Mouse (Mus musculus) MEL (cell line): ENCODE data around the gene Bcl10. TPM values are rescaled to one million over a fixed set of nuclear protein-coding genes. Genes with fewer than 3 reads are reported as not detected.

Source experiments
- DNase-seq: peaks from one replicate; pipeline ENCODE4 v3.0.0; 2011; ENCODE audit warnings: low read depth, low spot score
- H3K27ac ChIP-seq: 2 replicates; pipeline ENCODE4 v1.5.1; 2012; ENCODE audit warnings: low read depth, mild to moderate bottlenecking, control low read depth, low read length, moderate library complexity; ENCODE audit not compliant: control insufficient read depth
- H3K27me3 ChIP-seq, 2 experiments: fragments of 150-350 bp in 1 of 2; sonication (generic) in 1 of 2; 2 replicates each; pipeline ENCODE4 v1.6.1; 2012; ENCODE audit warnings: low read length in 2 of 2, mild to moderate bottlenecking in 2 of 2, improper control_type of control experiment in 1 of 2, moderate library complexity in 1 of 2; ENCODE audit not compliant: insufficient read depth in 2 of 2, control insufficient read depth in 1 of 2
- H3K36me3 ChIP-seq, 2 experiments: 2 replicates each; pipeline ENCODE4 v1.6.1; 2012 to 2014; ENCODE audit warnings: low read length in 2 of 2, improper control_type of control experiment in 1 of 2, inconsistent platforms in 1 of 2, mild to moderate bottlenecking in 1 of 2; ENCODE audit not compliant: insufficient read depth in 2 of 2, control insufficient read depth in 1 of 2
- H3K4me1 ChIP-seq, 2 experiments: fragments of 150-350 bp in 1 of 2; sonication (generic) in 1 of 2; 2 replicates each; pipeline ENCODE4 v1.6.1; 2012; ENCODE audit warnings: low read length in 2 of 2, improper control_type of control experiment in 1 of 2, mild to moderate bottlenecking in 1 of 2; ENCODE audit not compliant: insufficient read depth in 2 of 2, control insufficient read depth in 1 of 2
- H3K4me3 ChIP-seq, 2 experiments: fragments of 150-350 bp in 1 of 2; sonication (generic) in 1 of 2; 2 replicates each; pipeline ENCODE4 v1.5.1; 2012; ENCODE audit warnings: low read depth in 2 of 2, low read length in 2 of 2, mild to moderate bottlenecking in 2 of 2, moderate library complexity in 2 of 2, control low read depth in 1 of 2, improper control_type of control experiment in 1 of 2; ENCODE audit not compliant: control insufficient read depth in 1 of 2, insufficient read depth in 1 of 2
- H3K79me2 ChIP-seq: 2 replicates; pipeline ENCODE4 v1.6.1; 2012; ENCODE audit warnings: mild to moderate bottlenecking, low read length, moderate library complexity; ENCODE audit not compliant: control insufficient read depth, poor library complexity, insufficient read depth
- H3K9ac ChIP-seq: 2 replicates; pipeline ENCODE4 v1.6.1; 2012; ENCODE audit warnings: low read depth, mild to moderate bottlenecking, control low read depth, low read length, moderate library complexity; ENCODE audit not compliant: control insufficient read depth, poor library complexity, severe bottlenecking
- H3K9me3 ChIP-seq: fragments of 150-350 bp; sonication (generic); replicated peaks from 2 replicates; pipeline ENCODE4 v1.6.1; 2012; ENCODE audit warnings: mild to moderate bottlenecking, low read length, improper control_type of control experiment, moderate library complexity; ENCODE audit not compliant: insufficient read depth
- BHLHE40 ChIP-seq: IDR thresholded peaks from 2 replicates; pipeline ENCODE4 v1.6.1; 2012; ENCODE audit warnings: low read depth, mild to moderate bottlenecking, inconsistent platforms, low read length, improper control_type of control experiment, borderline replicate concordance
- E2F4 ChIP-seq: IDR thresholded peaks from 2 replicates; pipeline ENCODE4 v1.6.1; 2011; ENCODE audit warnings: low read depth, low read length, improper control_type of control experiment, borderline replicate concordance
- GATA1 ChIP-seq: IDR thresholded peaks from 2 replicates; pipeline ENCODE4 v1.6.1; 2011; ENCODE audit warnings: low read depth, low read length, improper control_type of control experiment
- HCFC1 ChIP-seq: IDR thresholded peaks from 2 replicates; pipeline ENCODE4 v1.6.1; 2012; ENCODE audit warnings: low read depth, mild to moderate bottlenecking, inconsistent platforms, low read length, improper control_type of control experiment, moderate library complexity
- MAFK ChIP-seq: IDR thresholded peaks from 2 replicates; pipeline ENCODE4 v1.6.1; 2011; ENCODE audit warnings: low read depth, mild to moderate bottlenecking, low read length, improper control_type of control experiment, borderline replicate concordance
- MAZ ChIP-seq: IDR thresholded peaks from 2 replicates; pipeline ENCODE4 v1.6.1; 2012; ENCODE audit warnings: low read depth, mild to moderate bottlenecking, inconsistent platforms, low read length, improper control_type of control experiment
- MXI1 ChIP-seq: IDR thresholded peaks from 2 replicates; pipeline ENCODE4 v1.6.1; 2011; ENCODE audit warnings: mild to moderate bottlenecking, low read depth, low read length, improper control_type of control experiment
- MYB ChIP-seq: IDR thresholded peaks from 2 replicates; pipeline ENCODE4 v1.6.1; 2011; ENCODE audit warnings: mild to moderate bottlenecking, low read depth, low read length, improper control_type of control experiment
- MYC ChIP-seq: IDR thresholded peaks from 2 replicates; pipeline ENCODE4 v1.6.1; 2011; ENCODE audit warnings: low read depth, mild to moderate bottlenecking, low read length, improper control_type of control experiment, moderate library complexity
- NRF1 ChIP-seq: IDR thresholded peaks from 2 replicates; pipeline ENCODE4 v1.6.1; 2014; ENCODE audit warnings: low read depth, mild to moderate bottlenecking, inconsistent platforms, low read length, improper control_type of control experiment, moderate library complexity; ENCODE audit not compliant: poor library complexity, insufficient read depth, severe bottlenecking
- RAD21 ChIP-seq: IDR thresholded peaks from 2 replicates; pipeline ENCODE4 v1.6.1; 2011; ENCODE audit warnings: mild to moderate bottlenecking, low read depth, low read length, improper control_type of control experiment
- TBP ChIP-seq: IDR thresholded peaks from 2 replicates; pipeline ENCODE4 v1.8.0; 2011; ENCODE audit warnings: low read depth, low read length, improper control_type of control experiment
- USF1 ChIP-seq: IDR thresholded peaks from 2 replicates; pipeline ENCODE4 v1.6.1; 2014; ENCODE audit warnings: low read depth, mild to moderate bottlenecking, inconsistent platforms, low read length, improper control_type of control experiment, moderate library complexity
- USF2 ChIP-seq, 2 experiments: IDR thresholded peaks; 2 replicates each; pipeline ENCODE4 v1.6.1; 2011 to 2012; ENCODE audit warnings: improper control_type of control experiment in 2 of 2, low read length in 2 of 2, borderline replicate concordance in 1 of 2, inconsistent platforms in 1 of 2, low read depth in 1 of 2, mild to moderate bottlenecking in 1 of 2; ENCODE audit not compliant: insufficient read depth in 1 of 2
- ZNF384 ChIP-seq: IDR thresholded peaks from 2 replicates; pipeline ENCODE4 v1.6.1; 2012; ENCODE audit warnings: low read depth, mild to moderate bottlenecking, inconsistent platforms, low read length, improper control_type of control experiment
- polyA plus RNA-seq, 2 experiments: library from polyadenylated mRNA; stranded (reverse) in 1 of 2; unstranded in 1 of 2; fragments of >175 nt in 1 of 2; fragments of >200 nt in 1 of 2; gene quantifications; 2 replicates each; pipeline versions ENCODE4 v1.2.1 to v1.2.4; 2012; ENCODE audit warnings: low replicate concordance in 2 of 2, low read depth in 1 of 2; ENCODE audit not compliant: insufficient read length in 2 of 2, insufficient read depth in 1 of 2, missing spikeins in 1 of 2
- total RNA-seq: library from RNA; depleted of rRNA; stranded (reverse); fragments of 300-350 nt; gene quantifications from 2 replicates; pipeline ENCODE4 v1.2.3, GENCODE M21; 2012

Gene Bcl10
- total and polyA plus RNA-seq, 3 experiments, result 25.0 to 30.4 TPM; not detected in 1

DNA sequence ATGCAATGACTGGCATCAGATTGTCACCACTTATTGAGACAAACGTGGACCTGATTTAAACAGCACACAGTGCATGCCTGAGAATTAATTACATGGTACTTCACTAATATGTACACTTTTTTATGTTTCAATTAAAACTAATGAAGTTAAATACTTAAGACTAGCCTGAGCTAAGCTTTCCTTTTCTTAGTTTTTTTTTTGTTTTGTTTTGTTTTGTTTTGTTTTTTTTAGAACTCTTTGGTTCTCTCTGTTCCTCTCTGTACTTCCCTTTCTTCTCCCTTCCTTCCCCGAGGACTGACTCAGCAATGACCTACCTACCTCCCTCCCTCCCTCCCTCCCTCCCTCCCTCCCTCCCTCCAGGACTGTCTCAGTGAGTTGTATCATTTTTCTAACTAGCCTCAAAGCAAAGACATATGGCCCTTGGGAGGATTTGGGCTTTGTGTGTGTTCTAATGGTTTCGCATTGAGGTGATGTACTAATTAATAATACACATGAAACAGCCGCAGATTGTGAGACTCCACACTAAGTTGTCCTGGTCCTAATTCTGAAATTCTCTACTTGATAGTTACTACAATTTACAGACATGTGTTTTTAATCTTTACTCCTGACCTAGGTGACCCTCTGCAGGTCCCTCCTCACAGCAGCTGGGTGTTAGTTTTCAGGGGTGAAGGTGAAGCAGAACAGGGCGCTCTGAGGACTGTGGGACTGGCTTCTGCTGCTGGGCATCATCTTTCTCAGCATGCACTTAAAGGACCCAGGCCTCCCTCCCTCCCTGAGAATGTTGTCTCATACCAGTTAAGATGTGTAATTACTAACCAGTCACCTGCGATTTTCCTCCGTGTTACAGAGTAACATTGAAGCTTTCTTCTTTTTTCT is 7.2 kb downstream of the Bcl10 start:
- H3K79me2 ChIP-seq, result peaks cover 23% of the 10 kb centered on the region
- TF ChIP-seq MXI1, result no peak
- TF ChIP-seq MAZ, result no peak
- no peak for TF ChIP-seq MAFK
- no peak for TF ChIP-seq TBP
- no peak for TF ChIP-seq RAD21
- TF ChIP-seq ZNF384, result no peak
- TF ChIP-seq USF2 (IDR thresholded peaks at IDR 0.05; ENCODE audit: borderline replicate concordance in 1 of 2, insufficient read depth in 1 of 2, low read depth in 1 of 2, low read length in 2 of 2), result no peak
- TF ChIP-seq MYB, result no peak
- no peak for TF ChIP-seq MYC
- no peak for TF ChIP-seq E2F4
- H3K27me3 ChIP-seq, result no peaks in the 10 kb centered on the region
- no peak overlapping the region for H3K27ac ChIP-seq
- no peak for DNase-seq
- peaks cover 8 to 15% of the 10 kb centered on the region in 2 experiments for H3K36me3 ChIP-seq
- H3K4me1 ChIP-seq, result peaks cover 0 to 6% of the 10 kb centered on the region in 2 experiments; a peak in 2 of 4 replicates
- no peaks in the 10 kb centered on the region for H3K9me3 ChIP-seq
- no peak overlapping the region for H3K9ac ChIP-seq
- no peak overlapping the region for H3K4me3 ChIP-seq

DNA sequence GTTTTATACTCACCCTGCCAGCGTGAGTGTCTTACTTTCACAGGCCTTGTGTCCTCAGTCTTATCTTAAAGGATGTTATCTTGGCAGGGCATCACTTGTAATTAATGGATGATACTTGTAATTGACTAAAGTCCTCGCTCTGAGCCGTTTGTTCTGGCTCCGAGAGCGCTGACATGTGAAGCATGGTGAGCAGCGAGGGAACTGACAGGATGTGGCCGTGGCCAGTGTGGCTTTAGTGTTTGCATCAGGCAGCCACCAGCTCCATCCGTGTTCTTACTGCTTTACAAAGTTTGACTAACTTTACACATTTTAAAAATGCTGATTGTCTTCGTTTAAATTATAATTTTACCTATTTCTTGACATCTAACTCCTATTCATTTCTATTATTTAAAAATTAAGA is 11.2 kb downstream of the Bcl10 start:
- H3K27ac ChIP-seq, result no peak overlapping the region
- H3K36me3 ChIP-seq, result peaks cover 3 to 8% of the 10 kb centered on the region in 2 experiments
- H3K4me1 ChIP-seq, result peaks cover 0 to 4% of the 10 kb centered on the region in 2 experiments; a peak in 3 of 4 replicates
- no peaks in the 10 kb centered on the region for H3K9me3 ChIP-seq
- H3K9ac ChIP-seq, result no peak overlapping the region
- H3K27me3 ChIP-seq, result no peaks in the 10 kb centered on the region
- no peak for TF ChIP-seq MAFK
- TF ChIP-seq E2F4, result no peak
- TF ChIP-seq MYB, result no peak
- TF ChIP-seq NRF1, result no peak
- no peak for TF ChIP-seq GATA1
- no peak for TF ChIP-seq HCFC1
- no peak for TF ChIP-seq USF2 (IDR thresholded peaks at IDR 0.05; ENCODE audit: borderline replicate concordance in 1 of 2, insufficient read depth in 1 of 2, low read depth in 1 of 2, low read length in 2 of 2)
- TF ChIP-seq BHLHE40, result no peak
- no peak for TF ChIP-seq USF1
- H3K79me2 ChIP-seq, result peaks cover 8% of the 10 kb centered on the region
- no peak overlapping the region for H3K4me3 ChIP-seq
- no peak for DNase-seq
